Mouse (Mus musculus) adipocyte (in vitro differentiated cells): ENCODE measurements around the gene Crlf1.
A peak's percentile ranks its signal among the peaks of the same experiment; 100 is the strongest.

Experiments used
- DNase-seq: peaks from one replicate; pipeline ENCODE4 v3.0.0-alpha.2; 2016; ENCODE audit warnings: low spot score

The Crlf1 gene

GRCm38 (mm10) chr8:70492664-70493640 lies at the start of gene Crlf1:
Crlf1 (plus strand) TSS chr8:70493158.
- DNase-seq, result no peak

DNA sequence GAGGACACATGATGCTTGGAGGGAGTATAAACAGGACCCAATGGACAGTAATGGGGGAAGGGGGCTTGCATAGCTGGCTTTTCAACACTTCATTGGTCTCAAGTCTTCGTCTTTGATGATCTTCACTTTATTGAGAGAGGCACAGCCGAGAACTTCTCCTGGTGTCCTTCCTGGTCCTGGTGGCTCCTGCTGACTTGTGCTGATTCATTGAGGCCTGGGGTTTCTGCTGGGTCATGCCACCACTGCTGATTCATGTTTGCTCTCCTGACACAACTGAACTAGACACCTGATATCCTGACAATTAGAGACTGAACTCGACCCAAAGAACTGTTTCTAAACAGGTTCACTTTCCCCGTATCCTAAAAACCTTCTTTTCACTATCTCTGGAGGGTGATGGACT lies 49.6 kb upstream of the Crlf1 start:
- no peak for DNase-seq

GRCm38 (mm10) chr8:70445988-70446387 lies 47.0 kb upstream of the Crlf1 start:
- DNase-seq, result no peak

- DNase-seq, result peak; percentile 84
Observed at GRCm38 (mm10) chr8:70447639-70448420, 45.1 kb upstream of the Crlf1 start.

GRCm38 (mm10) chr8:70452196-70452966 lies 40.6 kb upstream of the Crlf1 start:
- DNase-seq, result no peak

DNA sequence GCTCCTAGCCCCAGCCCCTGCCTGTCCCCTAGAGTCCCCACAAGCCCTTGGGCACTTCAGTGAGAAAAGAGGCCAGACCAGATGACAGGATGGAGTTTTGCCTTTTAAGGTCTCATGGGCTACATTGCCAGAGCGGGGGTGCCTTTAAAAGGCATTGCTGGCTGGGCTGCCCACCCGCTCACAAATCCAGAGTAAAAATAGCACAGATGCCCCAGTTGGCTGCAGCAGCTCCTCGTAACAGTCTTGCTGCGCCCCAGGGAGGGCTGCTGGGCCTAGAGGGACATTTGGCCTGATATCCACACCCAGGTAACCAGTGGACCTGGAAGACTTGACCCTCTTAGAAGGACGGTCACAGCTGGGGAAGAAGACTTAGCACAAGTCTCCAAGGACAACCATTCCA lies 39.1 kb upstream of the Crlf1 start:
- DNase-seq, result no peak

DNA sequence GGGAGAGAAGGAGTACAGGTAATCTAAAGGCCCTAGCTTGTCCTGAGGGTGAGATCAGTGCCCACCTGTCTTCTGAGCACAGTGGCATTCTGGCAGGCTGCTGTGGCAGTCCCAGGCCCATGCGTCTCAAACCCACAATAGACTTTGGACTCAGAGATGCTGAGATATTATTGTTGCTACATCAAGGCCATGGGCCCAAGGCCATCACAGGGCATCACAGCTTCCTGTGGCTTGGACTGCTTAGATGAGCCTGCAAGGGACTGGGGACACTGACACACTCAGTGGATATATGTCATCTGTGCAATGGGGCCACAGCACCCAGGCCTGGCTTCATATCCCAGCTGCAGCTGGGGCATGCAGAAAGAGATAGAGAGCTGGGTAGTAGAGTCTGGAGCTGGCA lies 36.0 kb upstream of the Crlf1 start:
- DNase-seq, result no peak

DNA sequence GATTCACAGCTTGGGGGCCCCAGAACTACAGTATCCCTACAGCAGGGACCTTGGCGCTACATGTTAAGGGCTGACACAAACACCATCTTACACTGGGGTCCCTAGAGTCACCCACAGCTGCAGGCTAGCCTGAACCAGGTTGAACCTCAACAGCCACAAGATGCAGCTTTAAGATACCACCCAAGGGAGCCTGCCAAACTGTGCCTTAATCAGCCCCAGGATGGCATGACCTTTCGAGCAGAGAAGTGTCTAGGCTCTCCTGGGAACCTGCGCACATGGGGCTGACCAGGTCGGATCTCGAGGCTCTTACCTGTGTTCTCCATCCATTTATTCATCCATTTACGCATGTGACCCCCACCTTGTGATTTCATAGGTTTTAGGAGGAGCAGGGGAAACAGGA lies 35.1 kb upstream of the Crlf1 start:
- DNase-seq, result no peak

GRCm38 (mm10) chr8:70458462-70458861 lies 34.5 kb upstream of the Crlf1 start:
- DNase-seq, result no peak

DNA sequence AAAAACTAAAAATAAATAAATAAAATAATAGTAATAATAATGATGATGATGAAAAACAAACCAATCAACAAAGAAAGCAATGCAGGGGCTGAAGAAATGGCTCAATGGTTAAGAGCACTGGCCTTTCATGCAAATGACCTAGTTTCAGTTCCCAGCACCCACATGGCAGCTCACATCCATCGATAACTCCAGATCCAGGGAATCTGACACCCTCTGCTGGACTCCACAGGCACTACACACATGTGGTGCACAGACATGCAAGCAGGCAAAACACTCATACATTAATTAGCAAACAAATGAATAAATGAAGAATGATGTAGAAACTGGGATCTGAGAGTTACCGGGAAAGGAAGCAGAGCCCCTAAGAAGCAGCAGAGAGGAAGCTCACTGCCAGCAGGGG lies 33.3 kb upstream of the Crlf1 start:
- no peak for DNase-seq

DNA sequence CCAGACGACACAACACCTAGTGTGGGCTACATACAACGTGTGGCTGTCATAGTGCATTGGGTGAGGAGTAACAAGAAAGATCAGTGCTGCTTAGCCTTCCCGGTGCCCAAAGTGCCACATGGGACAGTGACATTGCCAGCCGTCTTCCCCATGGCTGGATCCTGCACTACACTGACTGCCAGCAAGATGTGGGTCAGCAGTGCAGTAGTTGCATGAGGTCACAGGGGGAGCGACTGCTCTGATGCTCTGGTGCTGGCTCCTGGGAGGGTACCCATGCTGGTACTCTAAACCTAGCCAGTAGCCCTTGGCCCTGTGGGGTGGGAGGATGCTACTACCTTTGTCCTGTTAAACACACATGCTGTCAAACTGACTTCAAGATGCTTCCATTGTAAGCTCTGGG lies 32.8 kb upstream of the Crlf1 start:
- DNase-seq, result peak; percentile 68

DNA sequence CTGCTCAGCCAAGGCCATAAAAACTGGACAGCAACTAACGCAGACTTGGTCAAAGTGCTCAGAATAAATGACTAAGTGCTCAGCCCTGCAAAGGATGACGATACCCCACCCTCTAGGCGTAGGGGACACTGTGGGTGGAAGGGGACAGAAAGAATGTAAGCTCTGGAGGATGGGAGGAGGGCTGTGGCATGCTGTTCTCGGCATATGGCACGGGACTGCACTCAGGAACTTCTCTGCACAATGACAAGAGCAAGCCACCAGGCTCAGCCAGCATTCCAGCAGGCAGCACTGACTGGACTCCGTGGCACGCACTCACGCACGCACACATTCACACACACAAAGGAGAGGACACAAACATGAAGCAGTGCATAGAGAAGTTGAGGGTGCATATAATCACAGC lies 32.4 kb upstream of the Crlf1 start:
- peak; percentile 50 for DNase-seq

GRCm38 (mm10) chr8:70461765-70462515 lies 31.0 kb upstream of the Crlf1 start:
- no peak for DNase-seq

DNA sequence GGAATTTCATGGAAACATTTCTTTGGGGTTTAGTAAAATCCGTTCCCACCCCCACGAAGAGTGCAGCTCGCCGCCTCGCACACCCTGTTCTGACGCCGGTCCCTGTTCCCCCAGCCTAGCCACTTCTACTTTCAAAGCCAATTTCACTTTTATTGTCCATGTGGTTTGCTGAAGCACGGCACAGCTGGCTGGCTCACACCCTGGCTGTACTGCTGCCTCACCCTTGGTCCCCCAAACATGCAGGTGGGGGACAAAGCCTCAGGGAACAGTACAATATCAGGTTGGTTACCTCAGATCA lies 30.5 kb upstream of the Crlf1 start:
- DNase-seq, result no peak

DNA sequence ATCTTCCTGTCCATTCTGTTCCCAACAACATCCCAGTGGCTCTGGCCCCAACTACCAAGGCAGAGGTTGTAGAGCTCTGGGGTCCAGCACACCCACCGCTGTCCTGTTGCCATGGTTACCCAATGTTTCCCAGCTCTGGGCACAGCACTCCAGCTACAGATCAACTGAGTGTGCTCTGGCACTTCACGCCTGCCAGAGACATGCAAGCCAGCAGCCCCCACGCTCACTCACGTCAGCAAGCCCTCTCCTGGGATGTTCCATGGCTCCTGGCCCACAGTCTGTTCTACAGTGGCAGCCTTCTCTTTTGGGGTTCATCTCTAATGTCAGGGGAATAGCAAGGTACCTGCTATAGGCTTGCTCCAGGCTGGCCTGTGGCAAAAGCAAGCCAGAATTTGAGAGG lies 29.7 kb upstream of the Crlf1 start:
- DNase-seq, result no peak

- DNase-seq, result no peak
Observed at GRCm38 (mm10) chr8:70464162-70464561, 28.8 kb upstream of the Crlf1 start.

DNA sequence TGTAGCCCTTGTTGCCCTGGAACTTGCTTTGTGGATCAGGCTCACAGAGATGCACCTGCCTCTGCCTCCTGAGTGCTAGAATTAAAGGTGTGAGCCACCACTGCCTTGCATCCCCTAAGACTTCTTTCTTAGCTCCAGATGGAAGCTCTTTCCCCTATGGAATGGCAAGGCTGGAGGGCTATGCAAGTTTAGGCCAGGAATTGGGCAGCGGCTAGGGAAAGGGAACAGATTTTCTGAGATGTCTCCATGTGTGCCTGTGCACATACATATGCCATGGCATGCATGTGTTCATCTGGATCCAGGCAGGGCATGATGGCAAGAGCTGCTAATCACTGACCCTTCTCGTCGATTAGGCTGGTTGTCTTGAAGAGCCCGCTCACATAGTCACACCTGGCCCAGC lies 27.3 kb upstream of the Crlf1 start:
- no peak for DNase-seq

- no peak for DNase-seq
Observed at GRCm38 (mm10) chr8:70466305-70466704, 26.7 kb upstream of the Crlf1 start.

DNA sequence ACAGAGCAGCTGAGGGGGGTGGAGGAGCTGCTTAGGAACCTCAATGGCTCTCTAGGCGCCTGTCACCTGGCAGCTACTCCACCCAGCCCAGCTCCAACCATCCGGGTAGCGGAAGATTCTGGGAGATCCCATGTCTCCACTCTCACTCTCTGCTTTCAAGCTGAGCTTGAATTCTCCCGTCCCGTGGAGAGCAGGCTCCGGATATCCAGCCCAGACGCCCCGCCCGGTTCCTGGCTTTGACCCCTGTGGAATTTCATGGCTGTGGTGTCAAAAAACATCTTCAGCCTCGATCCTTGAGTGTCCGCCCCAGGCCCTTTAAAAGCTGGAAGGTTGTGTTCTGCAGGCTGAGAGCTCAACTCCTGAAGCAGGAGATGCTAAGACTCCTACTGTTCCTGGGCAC lies 26.2 kb upstream of the Crlf1 start:
- DNase-seq, result no peak

GRCm38 (mm10) chr8:70467229-70467725 lies 25.7 kb upstream of the Crlf1 start:
- DNase-seq, result no peak

- DNase-seq, result no peak
Observed at GRCm38 (mm10) chr8:70467907-70468306, 25.1 kb upstream of the Crlf1 start.

- no peak for DNase-seq
Observed at GRCm38 (mm10) chr8:70468733-70469132, 24.2 kb upstream of the Crlf1 start.
